Mouse (Mus musculus): ENCODE results near the gene Ercc2. TPM values are rescaled to one million over a fixed set of nuclear protein-coding genes. Genes with fewer than 3 reads are reported as not detected.

Ercc2 gene
- polyA plus RNA-seq (2012; rRNA removed): 75.9 and 76.5 TPM in 2 replicates

GRCm38 (mm10) chr7:19381377-19382165 is at the start of gene Ercc2:
Gene Ercc2 (plus strand): TSS chr7:19382010.

GRCm38 (mm10) chr7:19344237-19344847 is 37.5 kb upstream of the Ercc2 start, which contains the start of gene Ercc1:
Gene Ercc1 (plus strand): TSS chr7:19344778.

GRCm38 (mm10) chr7:19359299-19359891 is 22.4 kb upstream of the Ercc2 start, which contains the start of the genes Cd3eap and Ppp1r13l:
Gene Cd3eap (minus strand): TSS chr7:19359483.
Gene Ppp1r13l (plus strand): TSS chr7:19359749.

GRCm38 (mm10) chr7:19403731-19404296 is 22.0 kb downstream of the Ercc2 start, which contains the start of gene Klc3:
Gene Klc3 (minus strand): TSS chr7:19404104.

GRCm38 (mm10) chr7:19404476-19404875 is 22.7 kb downstream of the Ercc2 start, which contains the start of gene Ckm:
Gene Ckm (plus strand): TSS chr7:19404776.

Other genes starting within 250 kb of the Ercc2 start
- gene Qpctl, start 232.7 kb upstream of the Ercc2 start, polyA plus RNA-seq (2012; rRNA removed): 15.7 and 17.0 TPM in 2 replicates
- 153 and 184 TPM in 2 replicates for gene Snrpd2, start 232.3 kb upstream of the Ercc2 start, polyA plus RNA-seq (2012; rRNA removed)
- 12.0 and 19.1 TPM in 2 replicates for gene Gipr, start 215.9 kb upstream of the Ercc2 start, polyA plus RNA-seq (2012; rRNA removed)
- gene Eml2, start 205.6 kb upstream of the Ercc2 start, polyA plus RNA-seq (2012; rRNA removed): 47.2 and 49.2 TPM in 2 replicates
- 4.1 and 4.4 TPM in 2 replicates for gene Gpr4, start 169.5 kb upstream of the Ercc2 start, polyA plus RNA-seq (2012; rRNA removed)
- 25.6 and 27.9 TPM in 2 replicates for gene Opa3, start 153.7 kb upstream of the Ercc2 start, polyA plus RNA-seq (2012; rRNA removed)
- 64.3 and 74.5 TPM in 2 replicates for gene Vasp, start 110.2 kb upstream of the Ercc2 start, polyA plus RNA-seq (2012; rRNA removed)
- 0.83 and 1.1 TPM in 2 replicates for gene Ppm1n, start 101.9 kb upstream of the Ercc2 start, polyA plus RNA-seq (2012; rRNA removed)
- gene Rtn2, start 99.4 kb upstream of the Ercc2 start, polyA plus RNA-seq (2012; rRNA removed): 118 and 136 TPM in 2 replicates
- gene Fosb, start 72.0 kb upstream of the Ercc2 start, polyA plus RNA-seq (2012; rRNA removed): 0.11 and 0.36 TPM in 2 replicates
- gene Ercc1, start 37.2 kb upstream of the Ercc2 start, polyA plus RNA-seq (2012; rRNA removed): 74.3 and 79.3 TPM in 2 replicates
- gene Cd3eap, start 22.5 kb upstream of the Ercc2 start, polyA plus RNA-seq (2012; rRNA removed): 14.1 and 14.5 TPM in 2 replicates
- gene Ppp1r13l, start 22.3 kb upstream of the Ercc2 start, polyA plus RNA-seq (2012; rRNA removed): 6.6 and 9.4 TPM in 2 replicates
- gene Klc3, start 22.1 kb downstream of the Ercc2 start, polyA plus RNA-seq (2012; rRNA removed): 1.4 and 2.5 TPM in 2 replicates
- gene Ckm, start 22.8 kb downstream of the Ercc2 start, polyA plus RNA-seq (2012; rRNA removed): 0.10 and 25.4 TPM in 2 replicates
- 51.1 and 55.1 TPM in 2 replicates for gene Mark4, start 76.8 kb downstream of the Ercc2 start, polyA plus RNA-seq (2012; rRNA removed)
- 0.85 and 1.6 TPM in 2 replicates for gene Exoc3l2, start 81.3 kb downstream of the Ercc2 start, polyA plus RNA-seq (2012; rRNA removed)
- 9.1 and 10.5 TPM in 2 replicates for gene Bloc1s3, start 126.4 kb downstream of the Ercc2 start, polyA plus RNA-seq (2012; rRNA removed)
- gene Trappc6a, start 126.4 kb downstream of the Ercc2 start, polyA plus RNA-seq (2012; rRNA removed): 34.1 and 35.1 TPM in 2 replicates
- 0.33 and 0.34 TPM in 2 replicates for gene Nkpd1, start 135.8 kb downstream of the Ercc2 start, polyA plus RNA-seq (2012; rRNA removed)
- gene Ppp1r37, start 181.1 kb downstream of the Ercc2 start, polyA plus RNA-seq (2012; rRNA removed): 96.0 and 96.5 TPM in 2 replicates
- gene Zfp296, start 195.3 kb downstream of the Ercc2 start, polyA plus RNA-seq (2012; rRNA removed): 0.96 and 1.3 TPM in 2 replicates
- 63.7 and 64.1 TPM in 2 replicates for gene Gemin7, start 195.6 kb downstream of the Ercc2 start, polyA plus RNA-seq (2012; rRNA removed)
- gene Clasrp, start 222.5 kb downstream of the Ercc2 start, polyA plus RNA-seq (2012; rRNA removed): 169 and 179 TPM in 2 replicates
- 4.5 and 8.3 TPM in 2 replicates for gene Relb, start 247.4 kb downstream of the Ercc2 start, polyA plus RNA-seq (2012; rRNA removed)

Data from central nervous system, embryonic 14 days (tissue).